Mouse (Mus musculus) limb, embryonic 11.5 days (tissue): Measurements from ENCODE around the gene Srsf10. TPM values are rescaled to one million over a fixed set of nuclear protein-coding genes. Genes with fewer than 3 reads are reported as not detected.

ENCODE experiments used
- ATAC-seq: fragments of 200-750 bp; cut with Nextera tagmentation; 2 replicates; pipeline ENCODE4 v1.8.0; 2017; ENCODE audit warnings: low read depth; ENCODE audit not compliant: insufficient number of reproducible peaks, low FRiP score, low TSS enrichment
- DNase-seq: peaks from one replicate; pipeline ENCODE4 v3.0.0-alpha.2; 2015; ENCODE audit warnings: low spot score
- H3K27ac ChIP-seq: fragments of 300-500 bp; sonication (generic); replicated peaks from 2 replicates; pipeline ENCODE4 v1.5.1; 2014; ENCODE audit warnings: low read depth, mild to moderate bottlenecking, low read length
- H3K27me3 ChIP-seq: fragments of 300-500 bp; sonication (generic); 2 replicates; pipeline ENCODE4 v1.6.1; 2014; ENCODE audit warnings: mild to moderate bottlenecking, low read length, mixed read lengths; ENCODE audit not compliant: control insufficient read depth, insufficient read depth
- H3K36me3 ChIP-seq: fragments of 300-500 bp; sonication (generic); 2 replicates; pipeline ENCODE4 v1.6.1; 2014; ENCODE audit warnings: mild to moderate bottlenecking, low read length, moderate library complexity, mixed read lengths; ENCODE audit not compliant: control insufficient read depth, insufficient read depth
- H3K4me1 ChIP-seq: fragments of 300-500 bp; sonication (generic); 2 replicates; pipeline ENCODE4 v1.6.1; 2014; ENCODE audit warnings: low read length, mixed read lengths; ENCODE audit not compliant: control insufficient read depth, insufficient read depth
- H3K4me2 ChIP-seq: fragments of 300-500 bp; sonication (generic); 2 replicates; pipeline ENCODE4 v1.6.1; 2014; ENCODE audit warnings: low read depth, mild to moderate bottlenecking, moderate library complexity; ENCODE audit not compliant: severe bottlenecking
- H3K4me3 ChIP-seq: fragments of 300-500 bp; sonication (generic); 2 replicates; pipeline ENCODE4 v1.5.1; 2014; ENCODE audit warnings: low read depth, low read length
- H3K9ac ChIP-seq: fragments of 300-500 bp; sonication (generic); 2 replicates; pipeline ENCODE4 v1.6.1; 2014; ENCODE audit warnings: mild to moderate bottlenecking, low read length
- H3K9me3 ChIP-seq: fragments of 300-500 bp; sonication (generic); 2 replicates; pipeline ENCODE4 v1.6.1; 2016; ENCODE audit warnings: low read length; ENCODE audit not compliant: control insufficient read depth
- WGBS: fragments of 180-500 bp; shearing (Covaris S2); extraction: QIAGEN DNeasy Blood & Tissue Kit; methylation state at CpG from one replicate; pipeline ENCODE4 v1.1.7; 2014; 5-methylcytosine and 5-hydroxymethylcytosine counted together
- polyA plus RNA-seq: library from polyadenylated mRNA; unstranded; fragments of >200 nt; fragmentation: Nextera tagmentation; extraction: Ambion mirVana; gene quantifications from 2 replicates; pipeline ENCODE4 v1.2.1, GENCODE M21; 2014

Srsf10 gene
- polyA plus RNA-seq, 1 experiment from 2014 or later = 435 TPM

- peak overlapping the region; percentile 48 for H3K27ac ChIP-seq
- H3K36me3 ChIP-seq = peaks cover 9% of the 10 kb centered on the region; the same call in 1 of the 2 replicates
- WGBS = under 1% methylated on average over 16 of the region's 16 CpGs
- H3K27me3 ChIP-seq = no peaks in the 10 kb centered on the region
- DNase-seq = peak; percentile 80
- peak overlapping the region; percentile 41 for H3K4me2 ChIP-seq
- peaks cover 32% of the 10 kb centered on the region for H3K4me1 ChIP-seq
- no peak overlapping the region for H3K4me3 ChIP-seq
- no peak for ATAC-seq
- peak overlapping the region; percentile 40 for H3K9ac ChIP-seq
- H3K9me3 ChIP-seq = no peaks in the 10 kb centered on the region
These were observed 21.1 kb downstream of the Srsf10 start for GRCm38 (mm10) chr4:135876583-135877020.

- WGBS = 61% methylated on average over 2 of the region's 2 CpGs
- H3K9me3 ChIP-seq = no peaks in the 10 kb centered on the region
- peaks cover 26% of the 10 kb centered on the region for H3K4me1 ChIP-seq
- ATAC-seq (no peak), DNase-seq (no peak)
- no peaks in the 10 kb centered on the region for H3K36me3 ChIP-seq
- H3K27ac ChIP-seq = no peak overlapping the region
- no peak overlapping the region for H3K4me3 ChIP-seq
- no peaks in the 10 kb centered on the region for H3K27me3 ChIP-seq
- no peak overlapping the region for H3K9ac ChIP-seq
- no peak overlapping the region for H3K4me2 ChIP-seq
These were observed 22.2 kb downstream of the Srsf10 start for GRCm38 (mm10) chr4:135877742-135878141.

DNA sequence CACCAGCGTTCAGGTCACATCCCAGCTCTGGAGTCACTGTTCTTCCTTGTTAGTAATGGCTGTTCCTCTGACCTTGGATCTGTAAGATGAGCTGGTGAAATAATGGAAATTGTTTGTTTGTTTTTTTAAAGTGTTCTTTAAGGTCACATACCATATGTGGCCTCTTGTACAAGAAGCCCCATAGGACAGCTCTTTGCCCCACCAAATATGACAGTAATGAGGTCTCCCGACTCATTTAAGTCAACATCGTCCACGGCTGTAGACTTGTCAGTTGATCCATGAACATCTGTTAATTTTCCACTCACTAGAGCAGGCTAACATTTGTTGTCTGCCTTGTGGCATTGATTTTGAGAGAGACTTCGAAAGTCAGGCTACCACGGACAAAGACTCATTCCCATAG, 23.5 kb downstream of the Srsf10 start:
- ATAC-seq = no peak
- Histone ChIP-seq H3K27me3 (no peaks in the 10 kb centered on the region), H3K9ac (no peak overlapping the region), H3K9me3 (no peaks in the 10 kb centered on the region), H3K36me3 (no peaks in the 10 kb centered on the region), H3K27ac (no peak overlapping the region), H3K4me2 (no peak overlapping the region), H3K4me3 (no peak overlapping the region), H3K4me1 (peaks cover 29% of the 10 kb centered on the region)
- WGBS = 82% methylated on average over 6 of the region's 6 CpGs
- DNase-seq = no peak

GRCm38 (mm10) chr4:135880018-135880417, 24.5 kb downstream of the Srsf10 start:
- H3K4me2 ChIP-seq = no peak overlapping the region
- peaks cover 24% of the 10 kb centered on the region for H3K4me1 ChIP-seq
- DNase-seq = no peak
- WGBS = 94% methylated on average over 6 of the region's 6 CpGs
- H3K36me3 ChIP-seq = no peaks in the 10 kb centered on the region
- H3K27me3 ChIP-seq = no peaks in the 10 kb centered on the region
- H3K9me3 ChIP-seq = no peaks in the 10 kb centered on the region
- H3K27ac ChIP-seq = no peak overlapping the region
- H3K4me3 ChIP-seq = no peak overlapping the region
- no peak overlapping the region for H3K9ac ChIP-seq
- ATAC-seq = no peak

DNA sequence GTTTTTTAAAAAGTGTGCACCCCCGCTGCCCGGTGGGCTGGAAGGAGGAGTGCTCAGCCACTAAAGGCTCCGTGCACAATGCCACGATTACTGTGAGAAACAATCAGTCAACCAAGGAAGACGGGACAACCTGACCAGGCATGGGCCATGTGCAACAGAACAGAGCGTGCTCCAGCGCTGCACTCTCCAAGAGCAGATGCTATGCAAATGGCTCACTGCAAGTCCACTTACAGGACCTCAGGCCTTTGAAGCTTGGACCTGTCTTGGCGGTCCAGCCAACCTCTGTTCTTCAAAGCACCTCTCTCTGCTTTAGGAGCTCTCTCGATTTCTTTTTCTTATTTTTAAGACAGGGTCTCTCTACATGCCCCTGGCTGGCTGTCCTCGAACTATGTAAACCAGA, 25.0 kb downstream of the Srsf10 start:
- H3K4me2 ChIP-seq = no peak overlapping the region
- no peaks in the 10 kb centered on the region for H3K9me3 ChIP-seq
- no peak overlapping the region for H3K27ac ChIP-seq
- H3K27me3 ChIP-seq = no peaks in the 10 kb centered on the region
- H3K36me3 ChIP-seq = no peaks in the 10 kb centered on the region
- DNase-seq (no peak), ATAC-seq (no peak)
- H3K4me3 ChIP-seq = no peak overlapping the region
- peaks cover 20% of the 10 kb centered on the region for H3K4me1 ChIP-seq
- no peak overlapping the region for H3K9ac ChIP-seq
- WGBS = 89% methylated on average over 10 of the region's 10 CpGs

GRCm38 (mm10) chr4:135882023-135882422, 26.5 kb downstream of the Srsf10 start:
- Histone ChIP-seq H3K4me1 (peaks cover 6% of the 10 kb centered on the region), H3K36me3 (no peaks in the 10 kb centered on the region), H3K9ac (no peak overlapping the region), H3K9me3 (no peaks in the 10 kb centered on the region), H3K27me3 (no peaks in the 10 kb centered on the region), H3K4me3 (no peak overlapping the region), H3K27ac (no peak overlapping the region), H3K4me2 (no peak overlapping the region)
- WGBS = 79% methylated on average over 6 of the region's 6 CpGs
- DNase-seq = no peak
- ATAC-seq = no peak

DNA sequence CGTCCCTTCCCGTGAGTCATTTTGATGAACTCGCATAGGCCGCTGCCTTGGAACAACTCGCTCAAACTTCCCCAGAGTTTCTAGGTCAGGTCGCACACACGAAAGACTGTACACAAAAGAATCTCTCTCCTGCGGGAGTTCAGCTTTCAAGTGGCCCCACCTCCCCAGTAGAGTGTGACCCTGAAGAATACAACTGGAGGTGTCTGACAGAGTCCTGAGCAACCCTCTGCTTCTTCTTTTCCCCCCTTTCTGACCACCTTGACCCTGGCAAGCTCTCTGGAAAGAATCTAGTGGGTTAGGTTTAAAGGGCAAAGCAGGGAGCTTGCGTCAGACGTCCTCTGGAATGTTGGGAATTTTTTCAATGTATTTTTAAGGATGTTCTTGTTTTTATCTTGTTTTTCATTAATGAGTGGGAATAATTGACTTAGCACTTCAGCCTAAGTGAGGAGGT, 27.9 kb downstream of the Srsf10 start:
- 68% methylated on average over 10 of the region's 10 CpGs for WGBS
- H3K4me2 ChIP-seq = no peak overlapping the region
- H3K36me3 ChIP-seq = no peaks in the 10 kb centered on the region
- H3K9ac ChIP-seq = no peak overlapping the region
- H3K9me3 ChIP-seq = no peaks in the 10 kb centered on the region
- ATAC-seq = no peak
- H3K4me1 ChIP-seq = 0 out of 2 replicates have a peak, but pooled peaks cover 5% of the 10 kb centered on the region
- no peak overlapping the region for H3K4me3 ChIP-seq
- no peaks in the 10 kb centered on the region for H3K27me3 ChIP-seq
- DNase-seq = no peak
- H3K27ac ChIP-seq = no peak overlapping the region

DNA sequence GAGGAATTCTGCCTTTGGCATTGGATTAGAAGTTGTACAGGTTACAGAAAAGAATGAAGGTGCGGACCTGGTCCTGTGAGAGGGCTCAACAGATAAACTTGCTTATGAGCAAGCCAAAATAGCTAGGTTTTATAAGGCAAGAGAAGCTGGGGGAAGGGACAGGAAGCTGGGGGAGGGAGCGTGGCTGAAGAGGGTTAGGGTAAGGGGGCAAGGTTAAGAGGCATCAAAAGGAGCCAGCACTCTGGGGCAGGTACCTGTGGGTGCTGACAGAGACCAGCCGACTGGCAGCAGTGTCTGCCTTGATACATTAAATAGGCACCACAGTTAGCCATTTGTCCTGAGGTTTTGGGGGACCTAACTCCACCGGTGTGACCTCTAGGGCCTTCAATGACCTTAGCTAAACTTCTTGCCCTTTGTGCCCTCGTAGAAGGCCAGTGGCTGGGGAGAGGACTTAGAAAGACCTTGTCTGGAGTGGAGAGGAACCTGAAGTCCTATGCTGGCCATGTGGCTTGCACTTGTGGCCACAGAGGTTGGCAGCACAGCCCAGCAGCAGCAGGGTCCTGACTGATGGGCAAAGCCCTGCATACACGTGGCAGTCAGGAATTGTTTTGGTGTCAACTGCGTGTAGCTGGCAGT, 28.5 kb downstream of the Srsf10 start:
- H3K9me3 ChIP-seq = no peaks in the 10 kb centered on the region
- no peaks in the 10 kb centered on the region for H3K27me3 ChIP-seq
- H3K36me3 ChIP-seq = no peaks in the 10 kb centered on the region
- no peak for DNase-seq
- 0 out of 2 replicates have a peak, but pooled peaks cover 5% of the 10 kb centered on the region for H3K4me1 ChIP-seq
- no peak for ATAC-seq
- no peak overlapping the region for H3K4me2 ChIP-seq
- H3K27ac ChIP-seq = no peak overlapping the region
- 60% methylated on average over 7 of the region's 7 CpGs for WGBS
- no peak overlapping the region for H3K4me3 ChIP-seq
- H3K9ac ChIP-seq = no peak overlapping the region

DNA sequence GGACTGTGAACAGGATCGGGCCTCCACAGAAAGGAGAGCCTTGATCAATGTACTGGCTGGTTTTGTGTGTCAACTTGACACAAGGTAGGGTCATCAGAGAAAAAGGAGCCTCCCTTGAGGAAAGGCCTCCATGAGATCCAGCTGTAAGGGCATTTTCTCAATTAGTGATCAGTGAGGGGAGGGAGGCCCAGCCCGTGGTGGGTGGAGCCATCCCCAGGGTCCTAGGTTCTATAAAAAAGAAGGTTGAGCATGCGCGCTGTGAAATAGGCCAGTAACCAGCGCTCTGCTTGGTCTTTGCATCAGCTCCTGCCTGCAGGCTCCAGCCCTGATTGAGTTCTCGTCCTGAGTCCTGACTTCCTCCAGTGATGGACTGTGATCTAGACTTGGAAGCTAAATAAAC, 29.0 kb downstream of the Srsf10 start:
- H3K27ac ChIP-seq = no peak overlapping the region
- DNase-seq = peak; percentile 35
- H3K27me3 ChIP-seq = no peaks in the 10 kb centered on the region
- H3K9ac ChIP-seq = no peak overlapping the region
- ATAC-seq = no peak
- 0 out of 2 replicates have a peak, but pooled peaks cover 5% of the 10 kb centered on the region for H3K4me1 ChIP-seq
- H3K36me3 ChIP-seq = no peaks in the 10 kb centered on the region
- no peak overlapping the region for H3K4me3 ChIP-seq
- no peaks in the 10 kb centered on the region for H3K9me3 ChIP-seq
- WGBS = 44% methylated on average over 6 of the region's 6 CpGs
- no peak overlapping the region for H3K4me2 ChIP-seq
